Mouse (Mus musculus): ENCODE measurements around the gene Pla2g12b. TPM values are rescaled to one million over a fixed set of nuclear protein-coding genes. Genes with fewer than 3 reads are reported as not detected.

The Pla2g12b gene
- total RNA-seq, 2 experiments from 2014 or later, result not detected

- DNase-seq, result no peak
Measured at GRCm38 (mm10) chr10:59413711-59414110, 10.3 kb downstream of the Pla2g12b start.

GRCm38 (mm10) chr10:59416623-59417022 lies 13.2 kb downstream of the Pla2g12b start:
- DNase-seq, result no peak

GRCm38 (mm10) chr10:59419516-59419915 lies 16.1 kb downstream of the Pla2g12b start:
- no peak for DNase-seq

GRCm38 (mm10) chr10:59424453-59424852 lies 21.0 kb downstream of the Pla2g12b start:
- DNase-seq, result no peak

GRCm38 (mm10) chr10:59425369-59425768 lies 21.9 kb downstream of the Pla2g12b start:
- DNase-seq, result peak; percentile 76 to 84

- no peak for DNase-seq
Measured at GRCm38 (mm10) chr10:59426371-59426770, 22.9 kb downstream of the Pla2g12b start.

GRCm38 (mm10) chr10:59429448-59430135 lies 26.1 kb downstream of the Pla2g12b start:
- no peak for DNase-seq

- peak in 1 of 2 experiments; percentile 18 for DNase-seq
Measured at GRCm38 (mm10) chr10:59430701-59431218, 27.3 kb downstream of the Pla2g12b start.

- no peak for DNase-seq
Measured at GRCm38 (mm10) chr10:59435746-59436145, 32.3 kb downstream of the Pla2g12b start.

- no peak for DNase-seq
Measured at GRCm38 (mm10) chr10:59438651-59439050, 35.2 kb downstream of the Pla2g12b start.

- DNase-seq, result peak; percentile 71 to 77
Measured at GRCm38 (mm10) chr10:59439508-59439931, 36.1 kb downstream of the Pla2g12b start.

GRCm38 (mm10) chr10:59440177-59440576 lies 36.7 kb downstream of the Pla2g12b start:
- no peak for DNase-seq

GRCm38 (mm10) chr10:59441735-59442134 lies 38.3 kb downstream of the Pla2g12b start, which contains the start of gene Oit3:
Gene Oit3, minus strand, starts transcription at chr10:59441778.
- no peak for DNase-seq

GRCm38 (mm10) chr10:59443212-59443611 lies 39.8 kb downstream of the Pla2g12b start:
- peak; percentile 19 to 24 for DNase-seq

GRCm38 (mm10) chr10:59444106-59444505 lies 40.6 kb downstream of the Pla2g12b start:
- no peak for DNase-seq

- no peak for DNase-seq
Measured at GRCm38 (mm10) chr10:59444635-59445034, 41.2 kb downstream of the Pla2g12b start.

- DNase-seq, result no peak
Measured at GRCm38 (mm10) chr10:59446911-59447437, 43.5 kb downstream of the Pla2g12b start.

GRCm38 (mm10) chr10:59447546-59447945 lies 44.1 kb downstream of the Pla2g12b start:
- no peak for DNase-seq

GRCm38 (mm10) chr10:59451839-59452238 lies 48.4 kb downstream of the Pla2g12b start:
- DNase-seq, result peak; percentile 18 to 45

- DNase-seq, result no peak
Measured at GRCm38 (mm10) chr10:59454631-59455030, 51.2 kb downstream of the Pla2g12b start.

- no peak for DNase-seq
Measured at GRCm38 (mm10) chr10:59459767-59460166, 56.3 kb downstream of the Pla2g12b start.

- no peak for DNase-seq
Measured at GRCm38 (mm10) chr10:59462307-59462706, 58.8 kb downstream of the Pla2g12b start.

- no peak for DNase-seq
Measured at GRCm38 (mm10) chr10:59465546-59465945, 62.1 kb downstream of the Pla2g12b start.

- DNase-seq, result no peak
Measured at GRCm38 (mm10) chr10:59466626-59467025, 63.2 kb downstream of the Pla2g12b start.
